Mouse (Mus musculus): Measurements from ENCODE around the gene Osbpl6.

Osbpl6 gene

GRCm38 (mm10) chr2:76498891-76499290, 92.6 kb downstream of the Osbpl6 start:
- DNase-seq (ENCODE audit: low spot score), result no peak

DNA sequence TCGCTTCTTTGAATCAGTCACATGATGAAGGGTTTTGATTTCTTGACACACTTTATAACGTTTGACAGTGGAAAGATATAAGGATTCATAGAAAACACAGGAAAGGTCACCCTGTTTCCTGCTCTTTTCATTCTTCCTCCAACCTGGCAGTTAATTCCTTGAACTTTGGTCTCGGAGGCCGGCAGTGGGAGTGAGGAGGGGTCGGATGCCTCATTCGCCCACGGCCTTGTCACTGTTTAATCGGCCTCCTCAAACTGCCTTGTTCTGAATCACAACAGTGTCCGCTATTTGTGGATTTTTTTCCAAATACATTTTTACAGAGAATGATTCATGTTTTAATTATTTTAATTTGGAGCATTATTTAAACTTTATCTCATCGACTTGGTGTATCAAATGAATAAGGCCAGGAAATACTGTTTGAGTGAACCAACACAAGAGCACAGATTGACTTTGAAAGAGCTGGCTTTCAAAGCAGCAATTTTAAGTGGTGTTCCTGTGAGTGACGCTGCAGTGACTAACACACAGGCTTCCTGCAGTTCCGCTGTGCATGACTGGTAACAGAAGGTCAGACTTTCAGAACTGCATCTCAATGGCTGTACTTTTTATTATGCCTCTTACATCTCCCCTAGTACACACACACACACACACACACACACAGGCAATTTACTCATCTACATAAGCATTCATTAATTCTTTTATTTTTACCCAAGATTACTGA, 98.0 kb downstream of the Osbpl6 start:
- DNase-seq (ENCODE audit: low spot score), result no peak

- no peak for DNase-seq (ENCODE audit: low spot score)
Measured at GRCm38 (mm10) chr2:76504989-76505388, 98.7 kb downstream of the Osbpl6 start.

GRCm38 (mm10) chr2:76511281-76511721, 105.0 kb downstream of the Osbpl6 start:
- no peak for DNase-seq (ENCODE audit: low spot score)

- no peak for DNase-seq (ENCODE audit: low spot score)
Measured at GRCm38 (mm10) chr2:76512133-76512532, 105.8 kb downstream of the Osbpl6 start.

DNA sequence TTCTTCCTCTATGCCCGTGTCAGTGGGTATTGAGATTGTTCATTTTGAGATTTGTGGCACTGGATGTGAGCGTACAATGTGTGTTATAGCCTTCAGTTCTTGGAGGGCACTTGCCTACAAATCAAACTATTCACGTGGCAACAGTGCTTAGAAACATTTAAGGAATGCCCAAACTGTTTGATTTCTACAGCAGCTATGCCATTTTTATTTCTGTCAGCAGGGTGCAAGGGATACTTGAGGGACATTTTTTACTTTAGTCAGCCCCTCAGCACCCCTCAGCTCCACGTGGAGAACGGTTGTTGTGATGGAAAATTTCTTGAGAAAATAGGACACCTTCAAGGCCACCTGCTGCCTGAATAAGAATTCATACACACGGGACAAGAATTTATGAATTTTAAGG, 106.6 kb downstream of the Osbpl6 start:
- DNase-seq (ENCODE audit: low spot score), result no peak

DNA sequence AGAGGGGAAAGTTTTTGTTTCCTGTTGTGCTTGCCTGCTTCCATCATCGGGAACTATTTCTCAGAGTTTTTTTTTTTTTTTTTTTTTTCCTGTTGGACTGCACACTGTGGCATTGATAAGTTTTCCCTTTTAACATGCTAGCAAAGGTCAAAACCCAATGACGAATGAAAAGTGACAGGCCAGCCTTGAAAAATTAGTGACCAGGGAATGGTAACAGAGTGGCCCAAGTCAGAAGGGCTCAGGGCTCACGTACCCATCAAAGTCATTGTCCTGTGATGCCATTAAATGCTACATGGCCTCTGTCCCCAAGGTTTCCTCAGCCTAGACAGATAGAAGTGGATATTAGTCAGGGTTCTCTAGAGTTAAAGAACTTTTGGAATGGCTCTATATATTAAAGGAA, 107.0 kb downstream of the Osbpl6 start:
- DNase-seq (ENCODE audit: low spot score), result no peak

GRCm38 (mm10) chr2:76517471-76517870, 111.2 kb downstream of the Osbpl6 start:
- DNase-seq (ENCODE audit: low spot score), result no peak

DNA sequence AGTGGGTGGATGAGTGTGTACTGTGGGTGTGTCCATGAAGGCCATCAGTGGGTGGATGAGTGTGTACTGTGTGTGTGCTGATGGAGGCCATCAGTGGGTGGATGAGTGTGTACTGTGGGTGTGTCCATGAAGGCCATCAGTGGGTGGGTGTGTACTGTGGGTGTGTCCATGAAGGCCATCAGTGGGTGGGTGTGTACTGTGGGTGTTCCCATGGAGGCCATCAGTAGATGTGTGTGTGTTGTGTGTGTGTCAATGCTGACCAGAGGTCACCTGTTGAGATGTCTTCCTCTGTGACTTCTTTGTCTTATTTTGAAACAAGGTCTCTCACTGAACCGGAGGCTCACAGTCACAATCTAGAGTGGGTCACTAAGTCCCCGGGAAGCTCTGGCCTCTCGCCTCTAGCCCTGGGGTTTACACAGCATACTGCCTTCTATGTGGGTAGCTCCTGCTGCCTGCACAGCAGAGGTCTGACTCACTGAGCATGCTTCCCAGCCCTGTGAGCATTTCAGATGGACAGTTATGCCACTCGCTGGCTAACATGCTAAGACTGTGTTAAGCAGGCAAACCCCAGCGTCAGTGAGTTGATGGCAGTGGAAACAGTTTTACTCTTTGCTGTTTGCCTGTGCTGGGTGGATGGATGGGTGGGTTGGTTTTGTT, 112.2 kb downstream of the Osbpl6 start:
- no peak for DNase-seq (ENCODE audit: low spot score)

- DNase-seq (ENCODE audit: low spot score), result no peak
Measured at GRCm38 (mm10) chr2:76521585-76521984, 115.3 kb downstream of the Osbpl6 start.

DNA sequence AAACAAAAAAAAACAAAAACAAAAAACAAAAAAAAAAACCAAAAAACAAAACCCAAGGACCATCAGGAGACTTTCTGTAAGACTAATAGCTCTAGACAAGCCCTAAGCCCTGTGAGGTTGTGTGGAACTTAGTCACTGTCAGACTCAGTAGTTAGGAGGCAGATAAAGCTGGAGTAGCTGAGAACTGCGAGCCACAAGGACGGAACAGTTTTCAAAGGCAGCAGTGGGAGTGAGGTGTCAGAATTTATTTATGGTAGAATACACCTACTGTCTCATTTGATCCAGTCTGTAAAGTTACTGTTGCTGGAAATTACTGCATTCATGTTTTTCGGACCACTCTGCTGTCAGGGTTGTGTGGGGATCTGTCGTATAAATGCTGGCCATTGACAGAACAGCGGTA, 118.1 kb downstream of the Osbpl6 start:
- DNase-seq (ENCODE audit: low spot score), result no peak

DNA sequence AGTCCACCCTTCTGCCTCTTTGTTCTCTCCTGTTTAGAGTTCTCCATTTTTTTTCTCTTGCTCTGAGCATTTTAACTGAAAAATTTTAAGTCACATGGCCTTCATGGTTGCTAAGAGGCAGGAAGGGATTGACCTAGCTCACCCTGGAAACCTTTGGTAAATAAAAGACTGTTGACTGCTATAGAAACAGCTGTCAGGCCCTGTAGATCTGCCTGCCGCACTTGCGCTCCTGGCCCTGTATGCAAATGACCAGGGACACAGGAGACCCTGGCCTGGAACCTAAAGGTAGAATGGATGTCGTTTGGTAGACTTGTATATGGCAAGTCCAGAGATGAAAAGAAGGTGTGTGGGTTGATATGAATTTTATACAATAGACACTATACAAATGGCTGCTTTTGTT, 119.3 kb downstream of the Osbpl6 start:
- DNase-seq (ENCODE audit: low spot score), result no peak

GRCm38 (mm10) chr2:76532490-76533126, 126.3 kb downstream of the Osbpl6 start:
- DNase-seq (ENCODE audit: low spot score), result no peak

GRCm38 (mm10) chr2:76534932-76535331, 128.6 kb downstream of the Osbpl6 start:
- no peak for DNase-seq (ENCODE audit: low spot score)

GRCm38 (mm10) chr2:76541900-76542299, 135.6 kb downstream of the Osbpl6 start:
- DNase-seq (ENCODE audit: low spot score), result no peak

DNA sequence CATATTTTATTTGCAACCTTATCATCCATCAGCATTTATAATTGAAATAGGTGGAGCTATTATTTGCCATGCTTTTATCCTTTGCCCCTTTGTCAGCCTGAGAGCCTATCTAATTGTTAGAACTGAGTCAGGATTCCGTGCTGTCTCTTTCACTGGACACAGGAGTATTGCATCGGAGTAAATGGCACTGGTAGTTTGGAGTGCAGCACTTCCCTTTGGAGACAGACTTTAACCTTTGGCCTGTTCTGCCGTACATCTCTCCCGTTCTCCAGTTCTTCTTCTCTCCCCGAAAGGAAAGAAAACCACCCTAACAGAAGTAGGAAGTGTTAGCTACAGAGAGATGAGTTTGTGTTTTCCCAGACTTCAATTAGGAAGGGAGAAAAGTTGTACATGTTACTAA, 136.6 kb downstream of the Osbpl6 start:
- no peak for DNase-seq (ENCODE audit: low spot score)

DNA sequence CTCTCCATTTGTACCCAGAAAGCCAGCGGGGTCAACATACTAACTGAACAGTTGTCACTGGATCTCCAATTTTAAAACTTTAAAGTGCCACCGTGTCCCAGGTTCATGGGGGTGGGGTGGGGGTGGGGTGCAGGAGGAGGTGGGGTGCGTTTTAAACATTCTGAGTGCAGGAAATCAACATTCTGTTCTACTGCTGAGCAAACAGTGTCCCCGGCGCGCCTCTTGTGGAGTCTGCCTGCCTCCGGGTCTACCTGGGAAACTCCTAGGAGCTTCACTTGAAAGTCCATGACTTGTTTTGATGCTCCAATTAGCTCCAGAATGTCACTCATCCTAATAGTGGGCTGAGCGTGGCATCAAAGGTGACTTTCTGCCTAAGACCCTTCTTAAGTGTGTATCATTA, 139.2 kb downstream of the Osbpl6 start:
- DNase-seq (ENCODE audit: low spot score), result no peak

DNA sequence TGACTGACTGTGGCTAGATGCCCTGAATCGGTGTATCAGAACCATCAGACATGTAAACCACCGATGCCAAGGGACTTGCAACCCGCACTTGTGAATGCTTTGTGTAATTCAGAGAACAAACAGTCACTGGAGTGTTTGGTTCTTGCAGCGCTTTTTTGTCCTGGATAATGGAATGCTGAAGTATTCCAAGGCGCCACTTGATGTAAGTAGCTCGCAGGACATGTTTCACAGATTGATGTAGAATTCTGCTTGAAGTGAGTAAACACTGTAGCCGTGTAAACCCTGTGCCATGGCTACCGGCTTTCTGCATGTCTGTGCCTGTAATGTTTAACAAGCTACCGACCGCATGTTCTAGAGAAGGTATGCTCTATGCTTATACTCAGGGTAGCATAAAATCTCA, 141.9 kb downstream of the Osbpl6 start:
- no peak for DNase-seq (ENCODE audit: low spot score)

GRCm38 (mm10) chr2:76548836-76549235, 142.5 kb downstream of the Osbpl6 start:
- DNase-seq (ENCODE audit: low spot score), result no peak

- DNase-seq (ENCODE audit: low spot score), result no peak
Measured at GRCm38 (mm10) chr2:76549316-76549715, 143.0 kb downstream of the Osbpl6 start.

- DNase-seq (ENCODE audit: low spot score), result no peak
Measured at GRCm38 (mm10) chr2:76555852-76556558, 149.7 kb downstream of the Osbpl6 start.

DNA sequence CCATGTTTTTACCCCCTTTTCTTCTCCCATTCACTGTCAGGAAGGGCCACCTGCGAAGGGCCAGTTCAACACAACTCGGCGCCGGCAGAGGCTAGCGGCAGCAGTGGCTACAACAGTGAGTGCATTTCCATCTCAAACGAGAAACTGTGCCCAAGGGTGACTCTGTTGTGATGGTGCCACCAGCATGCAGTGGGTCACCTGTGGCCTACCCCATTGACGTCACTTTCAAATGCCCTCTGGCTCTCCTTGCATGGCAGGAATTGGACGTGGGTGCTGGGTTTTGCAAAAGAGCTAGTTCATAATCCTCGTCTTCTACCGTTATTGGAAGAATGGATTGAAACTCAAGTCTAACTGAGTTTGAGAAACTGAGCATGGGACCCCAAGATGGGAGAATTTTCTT, 153.8 kb downstream of the Osbpl6 start:
- no peak for DNase-seq (ENCODE audit: low spot score)

DNA sequence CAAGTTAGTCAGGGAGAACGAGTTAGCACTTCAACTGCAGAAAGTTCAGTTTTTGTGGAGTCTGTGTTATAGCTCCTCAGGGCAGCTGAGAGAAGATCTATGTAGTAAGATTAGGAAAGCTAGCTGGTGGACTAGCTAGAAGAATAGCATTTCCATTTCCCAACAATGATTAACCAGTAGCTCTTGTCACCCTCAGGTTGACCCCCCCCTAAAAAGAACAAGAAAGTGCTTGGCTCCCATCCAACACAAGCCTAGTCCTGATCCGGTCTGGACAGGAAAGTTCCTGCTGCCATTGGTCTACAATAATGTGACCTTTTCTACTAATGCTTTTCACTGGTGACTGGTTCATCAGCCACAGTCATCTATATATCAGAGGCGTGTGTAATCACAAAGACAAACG, 157.6 kb downstream of the Osbpl6 start:
- DNase-seq (ENCODE audit: low spot score), result peak; percentile 11

Data from ovary, postnatal 14 days (tissue).